Mouse (Mus musculus) cerebellum, adult 2 months (tissue): ENCODE data around the gene Dync2li1.

Experiments used
- CTCF ChIP-seq: fragments of 200-500 bp; IDR thresholded peaks from 2 replicates; pipeline ENCODE4 v1.5.1; 2011; ENCODE audit warnings: low read depth, mild to moderate bottlenecking, control low read depth, low read length, moderate library complexity, borderline replicate concordance; ENCODE audit not compliant: insufficient read depth
- POLR2A ChIP-seq: fragments of 200-500 bp; IDR thresholded peaks from 2 replicates; pipeline ENCODE4 v1.6.1; 2011; ENCODE audit warnings: low read length, control low read depth, borderline replicate concordance; ENCODE audit not compliant: insufficient read depth

DNA sequence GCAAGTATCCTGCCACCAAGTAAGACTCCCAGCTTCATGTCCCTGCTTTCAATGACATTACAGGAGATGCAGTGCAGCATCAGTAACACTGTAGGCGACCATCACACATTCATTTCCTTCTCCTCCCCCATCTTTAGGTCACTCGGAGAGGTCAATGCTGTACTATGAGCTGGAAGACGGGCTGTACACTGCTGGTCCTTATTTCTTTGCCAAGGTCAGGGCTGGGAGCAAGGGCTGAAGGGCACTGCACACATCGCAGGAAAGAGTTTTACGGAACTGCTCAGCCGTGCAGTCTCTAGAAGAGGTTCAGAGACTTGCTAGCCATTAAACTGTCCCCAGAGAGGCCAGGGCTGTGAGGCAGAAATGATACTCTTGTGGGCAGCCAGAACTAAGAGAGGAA lies 70.2 kb downstream of the Dync2li1 start:
- TF ChIP-seq CTCF: no peak
- no peak for TF ChIP-seq POLR2A
